Mouse (Mus musculus) kidney, adult 18-20 months (tissue): ENCODE results near the gene Slc5a11.

Experiments used
- DNase-seq: peaks from one replicate; pipeline ENCODE4 v3.0.0; 2021

Slc5a11 gene

GRCm38 (mm10) chr7:123287903-123288302, 73.3 kb downstream of the Slc5a11 start:
- no peak for DNase-seq

GRCm38 (mm10) chr7:123289176-123289575, 74.6 kb downstream of the Slc5a11 start:
- no peak for DNase-seq

- DNase-seq: no peak
Observed at GRCm38 (mm10) chr7:123291942-123292341, 77.4 kb downstream of the Slc5a11 start.

GRCm38 (mm10) chr7:123293898-123294297, 79.3 kb downstream of the Slc5a11 start:
- DNase-seq: no peak

GRCm38 (mm10) chr7:123295423-123295822, 80.8 kb downstream of the Slc5a11 start:
- no peak for DNase-seq

- no peak for DNase-seq
Observed at GRCm38 (mm10) chr7:123296097-123296496, 81.5 kb downstream of the Slc5a11 start.

GRCm38 (mm10) chr7:123298225-123298624, 83.6 kb downstream of the Slc5a11 start:
- DNase-seq: no peak

GRCm38 (mm10) chr7:123300258-123300657, 85.7 kb downstream of the Slc5a11 start:
- no peak for DNase-seq

GRCm38 (mm10) chr7:123305397-123305796, 90.8 kb downstream of the Slc5a11 start:
- DNase-seq: no peak

GRCm38 (mm10) chr7:123307236-123307635, 92.7 kb downstream of the Slc5a11 start:
- DNase-seq: no peak

GRCm38 (mm10) chr7:123307887-123308558, 93.4 kb downstream of the Slc5a11 start:
- DNase-seq: no peak

GRCm38 (mm10) chr7:123311836-123312235, 97.3 kb downstream of the Slc5a11 start:
- DNase-seq: no peak

- DNase-seq: no peak
Observed at GRCm38 (mm10) chr7:123312738-123313137, 98.2 kb downstream of the Slc5a11 start.

- no peak for DNase-seq
Observed at GRCm38 (mm10) chr7:123322452-123323121, 108.0 kb downstream of the Slc5a11 start.
